Mouse (Mus musculus): ENCODE data around the gene Gdf15. TPM values are rescaled to one million over a fixed set of nuclear protein-coding genes. Genes with fewer than 3 reads are reported as not detected.

The Gdf15 gene
- polyA plus RNA-seq, 1 experiment: 2.5 TPM

DNA sequence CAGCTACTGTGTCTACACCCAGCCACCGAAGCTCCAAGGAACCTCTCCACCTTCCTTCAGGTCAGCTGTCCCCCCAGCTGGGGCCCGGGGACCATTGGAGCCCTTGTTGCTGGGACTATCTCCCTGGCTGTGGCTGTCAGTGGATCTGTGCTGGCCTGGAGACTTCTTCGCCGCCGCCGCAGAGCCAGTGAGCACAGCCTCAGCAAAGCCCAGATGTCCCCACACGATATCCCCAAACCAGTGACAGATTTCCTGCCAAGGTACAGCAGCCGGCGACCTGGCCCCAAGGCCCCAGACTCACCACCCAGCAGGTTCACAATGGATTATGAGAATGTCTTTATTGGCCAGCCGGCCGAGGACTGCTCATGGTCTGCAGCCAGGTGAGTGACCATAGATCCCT lies 14.3 kb downstream of the Gdf15 start:
- H3K4me1 ChIP-seq: peaks cover 91% of the 10 kb centered on the region

DNA sequence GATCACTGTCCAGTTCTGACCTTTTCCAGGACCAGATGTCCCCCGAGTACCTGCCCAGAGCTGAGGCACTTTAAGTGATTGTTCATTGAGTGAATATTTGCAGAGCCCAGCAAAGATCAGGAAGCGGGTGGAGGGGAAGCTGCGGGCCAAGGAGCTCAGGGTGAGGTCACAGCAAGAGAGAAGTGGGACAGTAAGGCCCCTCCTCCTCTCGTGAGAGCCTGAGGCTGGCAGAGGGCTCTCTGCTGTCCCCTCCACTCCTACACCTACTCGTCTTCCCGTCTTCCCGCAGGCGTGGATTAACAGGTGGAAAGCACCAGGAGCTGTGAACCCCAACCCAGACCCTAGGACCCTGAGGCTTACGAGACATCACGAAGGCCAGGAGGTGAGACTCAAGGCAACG lies 15.6 kb downstream of the Gdf15 start:
- TF ChIP-seq FLI1 (IDR thresholded peaks at IDR 0.05; ENCODE audit: low read length) (no peak), GATA1 (IDR thresholded peaks at IDR 0.05; ENCODE audit: borderline replicate concordance, low read length) (no peak)
- Histone ChIP-seq H3K4me1 (peaks cover 85% of the 10 kb centered on the region), H3K27me3 (replicated peaks) (no peaks in the 10 kb centered on the region), H3K9me3 (no peaks in the 10 kb centered on the region), H3K4me3 (replicated peaks) (peak overlapping the region; percentile 86), H3K36me3 (replicated peaks; ENCODE audit: low read length) (no peaks in the 10 kb centered on the region)

More for the DNA sequence above, 14.3 kb downstream of the Gdf15 start:
- TF ChIP-seq GATA1 (IDR thresholded peaks at IDR 0.05; ENCODE audit: borderline replicate concordance, low read length) (no peak), FLI1 (IDR thresholded peaks at IDR 0.05; ENCODE audit: low read length) (no peak)
- peak overlapping the region; percentile 88 for H3K4me3 ChIP-seq (replicated peaks)
- no peaks in the 10 kb centered on the region for H3K9me3 ChIP-seq
- H3K27me3 ChIP-seq (replicated peaks): no peaks in the 10 kb centered on the region
- H3K36me3 ChIP-seq (replicated peaks; ENCODE audit: low read length): no peaks in the 10 kb centered on the region

DNA sequence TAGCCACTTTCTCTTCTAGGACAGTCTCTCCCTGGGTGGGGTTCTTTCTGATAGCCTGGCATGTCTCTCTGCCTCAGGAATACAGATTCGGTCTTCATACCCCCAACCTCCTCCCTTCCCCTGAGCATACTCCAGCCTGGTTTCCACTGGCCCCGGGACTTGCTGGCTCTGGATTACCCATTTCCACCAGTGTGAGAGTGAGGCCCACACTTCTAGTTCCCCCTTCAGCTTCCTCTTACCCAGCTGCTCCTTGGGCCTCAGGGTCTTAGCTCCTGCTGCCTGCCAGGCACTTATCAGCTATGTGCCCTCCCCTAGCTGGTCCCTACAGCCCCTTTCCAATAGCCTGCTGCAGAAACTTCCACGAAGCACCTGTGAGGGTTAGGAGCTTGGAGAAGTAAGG lies 16.4 kb downstream of the Gdf15 start, which contains the start of gene Lrrc25:
Gene Lrrc25 (plus strand): TSS at position 262 of the 400 bp plus-strand sequence.
- Histone ChIP-seq H3K27me3 (replicated peaks) (no peaks in the 10 kb centered on the region), H3K9me3 (no peaks in the 10 kb centered on the region), H3K4me1 (peaks cover 88% of the 10 kb centered on the region), H3K4me3 (replicated peaks) (peak within 1 kb of the TSS; percentile 86), H3K36me3 (replicated peaks; ENCODE audit: low read length) (no peaks in the 10 kb centered on the region)
- TF ChIP-seq FLI1 (IDR thresholded peaks at IDR 0.05; ENCODE audit: low read length) (no peak), GATA1 (IDR thresholded peaks at IDR 0.05; ENCODE audit: borderline replicate concordance, low read length) (no peak)

DNA sequence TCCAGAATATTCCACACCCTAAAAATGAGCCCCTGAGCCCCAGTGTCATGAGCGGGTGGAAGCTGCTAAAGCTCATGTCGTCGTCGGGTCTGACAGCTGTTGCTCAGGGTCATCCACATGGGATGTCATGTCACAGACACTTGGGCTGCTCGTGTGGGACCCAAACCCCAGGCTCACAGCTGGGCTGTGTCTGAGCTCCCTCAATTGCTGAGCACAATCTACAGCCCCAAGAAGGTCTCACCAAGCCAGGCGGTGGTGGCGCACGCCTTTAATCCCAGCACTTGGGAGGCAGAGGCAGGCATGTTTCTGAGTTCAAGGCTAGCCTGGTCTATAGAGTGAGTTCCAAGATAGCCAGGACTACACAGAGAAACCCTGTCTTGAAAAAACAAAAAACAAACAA lies 17.0 kb downstream of the Gdf15 start:
- TF ChIP-seq FLI1 (IDR thresholded peaks at IDR 0.05; ENCODE audit: low read length): no peak
- TF ChIP-seq GATA1 (IDR thresholded peaks at IDR 0.05; ENCODE audit: borderline replicate concordance, low read length): no peak
- Histone ChIP-seq H3K4me3 (replicated peaks) (peak overlapping the region; percentile 10), H3K27me3 (replicated peaks) (no peaks in the 10 kb centered on the region), H3K36me3 (replicated peaks; ENCODE audit: low read length) (no peaks in the 10 kb centered on the region), H3K4me1 (peaks cover 87% of the 10 kb centered on the region), H3K9me3 (no peaks in the 10 kb centered on the region)

DNA sequence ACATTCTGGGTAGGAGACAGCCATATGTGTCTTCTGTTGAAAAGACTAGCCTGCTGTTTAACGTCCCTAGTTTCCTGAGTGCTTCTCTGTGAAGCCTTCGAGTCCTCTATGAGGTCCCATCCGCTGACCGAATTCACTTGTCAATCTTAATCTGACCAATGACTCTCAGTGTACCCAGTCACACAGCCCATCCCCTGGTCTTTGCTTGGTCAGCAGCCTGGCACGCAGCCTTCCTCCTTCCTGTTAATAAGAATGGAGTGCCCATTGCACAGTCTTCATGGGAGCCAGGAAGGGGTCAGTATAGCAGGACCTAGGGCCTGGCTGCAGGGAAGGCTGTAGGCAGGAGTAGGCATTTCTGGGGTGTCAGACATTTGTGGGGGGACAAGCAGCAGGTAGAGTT lies 17.8 kb downstream of the Gdf15 start:
- TF ChIP-seq FLI1 (IDR thresholded peaks at IDR 0.05; ENCODE audit: low read length) (no peak), GATA1 (IDR thresholded peaks at IDR 0.05; ENCODE audit: borderline replicate concordance, low read length) (no peak)
- Histone ChIP-seq H3K9me3 (no peaks in the 10 kb centered on the region), H3K36me3 (replicated peaks; ENCODE audit: low read length) (no peaks in the 10 kb centered on the region), H3K27me3 (replicated peaks) (no peaks in the 10 kb centered on the region), H3K4me3 (replicated peaks) (peak overlapping the region; percentile 43), H3K4me1 (peaks cover 87% of the 10 kb centered on the region)

DNA sequence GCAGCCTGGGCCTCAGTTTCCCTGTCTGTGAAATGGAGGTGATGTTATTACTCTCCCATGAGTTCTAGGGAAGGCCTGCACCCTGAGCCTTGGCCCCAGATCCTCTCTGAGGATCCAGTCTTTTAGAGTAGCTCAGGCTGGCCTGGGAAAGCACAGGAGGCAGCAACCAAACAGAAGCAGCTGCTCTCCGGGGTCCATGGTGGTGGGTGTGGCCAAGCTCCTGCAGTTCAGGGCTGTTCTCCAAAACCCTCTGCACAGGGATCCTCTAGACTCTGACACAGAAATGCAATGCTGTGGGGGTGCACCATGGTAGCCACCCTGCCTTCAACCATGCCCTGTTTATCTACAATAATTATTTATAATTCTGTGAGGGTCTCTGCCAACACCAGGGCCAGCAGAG lies 18.5 kb downstream of the Gdf15 start:
- no peaks in the 10 kb centered on the region for H3K9me3 ChIP-seq
- no peaks in the 10 kb centered on the region for H3K27me3 ChIP-seq (replicated peaks)
- TF ChIP-seq GATA1 (IDR thresholded peaks at IDR 0.05; ENCODE audit: borderline replicate concordance, low read length) (no peak), FLI1 (IDR thresholded peaks at IDR 0.05; ENCODE audit: low read length) (no peak)
- no peak overlapping the region for H3K4me3 ChIP-seq (replicated peaks)
- peaks cover 87% of the 10 kb centered on the region for H3K4me1 ChIP-seq
- H3K36me3 ChIP-seq (replicated peaks; ENCODE audit: low read length): no peaks in the 10 kb centered on the region

DNA sequence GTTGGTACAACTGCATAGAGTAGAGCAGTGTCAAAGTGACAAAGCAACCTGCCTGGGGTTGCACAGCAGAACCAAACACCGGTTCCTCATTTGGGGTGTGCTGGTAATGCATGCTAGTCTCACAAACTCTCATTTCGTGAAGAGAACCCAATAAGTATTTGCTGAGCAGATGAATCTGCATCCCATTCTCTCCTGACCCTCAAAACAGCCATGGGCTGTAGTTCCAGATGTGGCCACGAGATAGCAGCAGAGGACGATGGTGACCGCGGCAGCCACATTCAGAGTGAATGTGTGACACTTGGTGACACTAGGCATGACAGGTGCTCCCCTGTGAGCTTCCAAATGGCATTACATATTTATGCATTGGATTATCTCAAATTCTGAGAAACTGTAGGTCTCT lies 20.4 kb downstream of the Gdf15 start:
- no peaks in the 10 kb centered on the region for H3K27me3 ChIP-seq (replicated peaks)
- TF ChIP-seq FLI1 (IDR thresholded peaks at IDR 0.05; ENCODE audit: low read length) (no peak), GATA1 (IDR thresholded peaks at IDR 0.05; ENCODE audit: borderline replicate concordance, low read length) (no peak)
- H3K4me1 ChIP-seq: peaks cover 83% of the 10 kb centered on the region
- peak overlapping the region; percentile 95 for H3K4me3 ChIP-seq (replicated peaks)
- H3K9me3 ChIP-seq: no peaks in the 10 kb centered on the region
- no peaks in the 10 kb centered on the region for H3K36me3 ChIP-seq (replicated peaks; ENCODE audit: low read length)

DNA sequence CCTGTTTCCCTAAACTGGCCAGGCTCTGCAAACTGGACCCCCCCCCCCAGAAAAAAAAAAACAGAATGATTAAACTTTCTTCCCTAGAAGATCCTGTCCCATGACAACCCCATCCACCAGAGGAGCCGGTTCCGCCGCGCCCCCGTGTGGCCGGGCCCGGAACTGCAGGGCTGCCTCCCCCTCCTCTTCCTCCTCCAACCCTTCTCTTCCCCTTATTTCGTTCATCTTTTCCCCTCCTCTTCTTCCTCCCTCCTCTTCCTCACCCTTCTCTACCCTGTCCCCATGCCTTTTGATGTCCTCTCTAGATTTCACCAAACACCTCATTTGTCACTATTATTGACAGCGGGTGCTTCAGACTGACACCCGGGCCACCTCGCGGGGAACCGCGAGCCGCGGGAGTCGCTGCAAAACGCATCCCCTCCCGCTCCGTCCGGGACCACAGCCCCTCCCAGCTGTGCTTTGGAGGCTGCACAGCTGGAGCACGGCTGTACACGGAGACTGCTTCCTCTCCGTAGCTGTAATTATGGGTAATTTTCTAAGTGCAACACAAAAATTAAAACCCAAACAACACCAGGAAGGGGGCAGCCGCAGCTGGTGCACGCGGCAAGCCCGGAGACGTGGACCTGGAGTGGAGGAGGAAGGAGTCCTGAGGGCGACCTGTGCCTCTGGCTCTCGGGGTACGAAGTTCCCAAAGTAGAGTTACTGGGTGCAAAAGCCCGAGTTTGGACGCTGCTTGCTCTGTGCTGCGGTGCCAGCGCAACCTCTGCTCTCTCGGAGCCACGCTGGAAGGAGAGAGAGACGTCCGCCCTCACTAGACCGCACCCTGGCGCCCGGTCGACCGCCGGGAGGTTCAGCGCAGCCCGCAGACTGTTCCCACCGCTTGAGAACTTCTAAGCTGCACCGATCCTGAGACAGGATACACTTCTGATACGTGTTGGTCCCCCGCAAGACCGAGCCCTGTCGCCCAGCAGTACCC lies 21.2 kb downstream of the Gdf15 start:
- Histone ChIP-seq H3K4me1 (peaks cover 83% of the 10 kb centered on the region), H3K36me3 (replicated peaks; ENCODE audit: low read length) (peaks cover 6% of the 10 kb centered on the region), H3K9me3 (no peaks in the 10 kb centered on the region), H3K27me3 (replicated peaks) (no peaks in the 10 kb centered on the region), H3K4me3 (replicated peaks) (peak overlapping the region; percentile 95)
- no peak for TF ChIP-seq FLI1 (IDR thresholded peaks at IDR 0.05; ENCODE audit: low read length)
- no peak for TF ChIP-seq GATA1 (IDR thresholded peaks at IDR 0.05; ENCODE audit: borderline replicate concordance, low read length)

DNA sequence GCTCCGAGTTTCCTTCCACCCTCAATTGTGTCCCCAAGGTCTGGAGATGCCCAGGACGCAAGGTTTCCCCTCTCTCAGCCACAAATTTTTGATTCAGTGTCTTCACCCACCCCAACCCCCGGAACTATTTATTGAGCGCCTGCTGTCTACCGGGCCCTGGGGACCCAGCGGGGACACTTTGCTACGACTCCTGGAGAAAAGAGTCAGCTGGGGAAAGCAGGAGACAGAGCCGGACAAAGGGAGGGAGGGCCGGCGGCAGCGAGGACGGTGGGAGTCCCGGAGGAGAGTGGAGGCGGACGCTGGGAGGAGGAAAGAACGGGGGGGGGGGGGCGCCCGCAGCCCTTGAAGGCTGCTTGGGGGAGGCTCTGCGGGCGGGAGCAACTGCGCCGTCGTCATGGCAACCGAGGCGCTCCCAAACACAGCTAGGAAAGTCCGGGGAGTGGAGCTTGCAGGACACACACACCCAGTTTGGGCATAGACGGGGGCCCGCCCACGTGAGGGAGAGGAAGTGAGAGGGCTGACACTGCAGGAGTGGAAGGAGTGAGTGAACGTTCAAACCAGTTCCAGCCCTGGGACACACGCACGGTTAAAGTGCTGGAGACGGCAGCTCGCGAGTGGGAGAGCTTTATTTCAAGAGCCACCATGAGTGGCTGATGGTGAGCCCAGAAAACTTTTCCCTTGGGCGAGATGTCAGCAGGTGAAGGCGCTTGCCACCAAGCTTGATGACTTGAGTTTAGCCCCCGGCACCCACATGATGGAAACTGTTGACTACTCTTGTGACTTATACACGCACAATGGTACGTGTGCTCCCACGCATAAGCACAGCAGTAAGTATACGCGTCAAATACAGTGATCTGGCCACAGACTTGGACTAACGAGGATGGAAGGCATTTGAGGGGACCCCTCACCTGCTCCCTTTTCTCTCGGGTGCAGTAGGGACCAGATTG lies 22.1 kb downstream of the Gdf15 start:
- Histone ChIP-seq H3K9me3 (no peaks in the 10 kb centered on the region), H3K36me3 (replicated peaks; ENCODE audit: low read length) (peaks cover 13% of the 10 kb centered on the region), H3K4me1 (peaks cover 83% of the 10 kb centered on the region), H3K4me3 (replicated peaks) (peak overlapping the region; percentile 95), H3K27me3 (replicated peaks) (no peaks in the 10 kb centered on the region)
- no peak for TF ChIP-seq GATA1 (IDR thresholded peaks at IDR 0.05; ENCODE audit: borderline replicate concordance, low read length)
- 0 out of 2 replicates have a peak, but pooled peaks have one; percentile 11 for TF ChIP-seq FLI1 (IDR thresholded peaks at IDR 0.05; ENCODE audit: low read length)

Data from megakaryocyte, embryonic 14.5 days (primary cell).